Mouse (Mus musculus): ENCODE measurements around the gene Zfp948. TPM values are rescaled to one million over a fixed set of nuclear protein-coding genes. Genes with fewer than 3 reads are reported as not detected.

The Zfp948 gene
- polyA plus RNA-seq, 1 experiment = 0.44 TPM

GRCm38 (mm10) chr17:21533961-21534360 lies 32.8 kb upstream of the Zfp948 start:
- WGBS = 100% methylated on average over 1 of the region's 1 CpGs

GRCm38 (mm10) chr17:21534460-21535095 lies 32.2 kb upstream of the Zfp948 start:
- Histone ChIP-seq H3K4me1 (replicated peaks; ENCODE audit: control insufficient read depth, insufficient read depth, low read length) (peaks cover 18% of the 10 kb centered on the region), H3K27ac (ENCODE audit: control insufficient read depth, insufficient read depth, low read length) (peak overlapping the region; percentile 20; the same call in 1 of the 2 replicates), H3K36me3 (ENCODE audit: control insufficient read depth, insufficient read depth, low read length) (no peaks in the 10 kb centered on the region), H3K27me3 (ENCODE audit: control insufficient read depth, insufficient read depth, low read length) (no peaks in the 10 kb centered on the region), H3K4me3 (ENCODE audit: control insufficient read depth, insufficient read depth, low read length) (no peak overlapping the region)
- TF ChIP-seq POLR2A (IDR thresholded peaks at IDR 0.05; ENCODE audit: control insufficient read depth, extremely low read depth, insufficient read depth, low read length, poor library complexity) = no peak
- TF ChIP-seq CTCF (IDR thresholded peaks at IDR 0.05; ENCODE audit: borderline replicate concordance, control insufficient read depth, extremely low read depth, insufficient read depth, low read length, poor library complexity) = no peak
- DNase-seq = peak; percentile 48
- 3% methylated on average over 4 of the region's 4 CpGs for WGBS

More at GRCm38 (mm10) chr17:21533961-21534360, 32.8 kb upstream of the Zfp948 start:
- TF ChIP-seq POLR2A (IDR thresholded peaks at IDR 0.05; ENCODE audit: control insufficient read depth, extremely low read depth, insufficient read depth, low read length, poor library complexity) = no peak
- no peak for TF ChIP-seq CTCF (IDR thresholded peaks at IDR 0.05; ENCODE audit: borderline replicate concordance, control insufficient read depth, extremely low read depth, insufficient read depth, low read length, poor library complexity)
- Histone ChIP-seq H3K4me1 (replicated peaks; ENCODE audit: control insufficient read depth, insufficient read depth, low read length) (peaks cover 18% of the 10 kb centered on the region), H3K36me3 (ENCODE audit: control insufficient read depth, insufficient read depth, low read length) (no peaks in the 10 kb centered on the region), H3K27ac (ENCODE audit: control insufficient read depth, insufficient read depth, low read length) (no peak overlapping the region), H3K4me3 (ENCODE audit: control insufficient read depth, insufficient read depth, low read length) (no peak overlapping the region), H3K27me3 (ENCODE audit: control insufficient read depth, insufficient read depth, low read length) (no peaks in the 10 kb centered on the region)
- DNase-seq = no peak

GRCm38 (mm10) chr17:21535096-21536001 lies 31.5 kb upstream of the Zfp948 start, which contains the start of gene Zfp52:
Gene Zfp52, plus strand, starts transcription at chr17:21535539.
- H3K36me3 ChIP-seq (ENCODE audit: control insufficient read depth, insufficient read depth, low read length) = no peaks in the 10 kb centered on the region
- DNase-seq = peak; percentile 68
- no peaks in the 10 kb centered on the region for H3K27me3 ChIP-seq (ENCODE audit: control insufficient read depth, insufficient read depth, low read length)
- no peak for TF ChIP-seq POLR2A (IDR thresholded peaks at IDR 0.05; ENCODE audit: control insufficient read depth, extremely low read depth, insufficient read depth, low read length, poor library complexity)
- no peak for TF ChIP-seq CTCF (IDR thresholded peaks at IDR 0.05; ENCODE audit: borderline replicate concordance, control insufficient read depth, extremely low read depth, insufficient read depth, low read length, poor library complexity)
- H3K27ac ChIP-seq (ENCODE audit: control insufficient read depth, insufficient read depth, low read length) = peak within 1 kb of the TSS; percentile 67
- peaks cover 18% of the 10 kb centered on the region for H3K4me1 ChIP-seq (replicated peaks; ENCODE audit: control insufficient read depth, insufficient read depth, low read length)
- WGBS = under 1% methylated on average over 21 of the region's 21 CpGs
- H3K4me3 ChIP-seq (ENCODE audit: control insufficient read depth, insufficient read depth, low read length) = peak within 1 kb of the TSS; percentile 48

DNA sequence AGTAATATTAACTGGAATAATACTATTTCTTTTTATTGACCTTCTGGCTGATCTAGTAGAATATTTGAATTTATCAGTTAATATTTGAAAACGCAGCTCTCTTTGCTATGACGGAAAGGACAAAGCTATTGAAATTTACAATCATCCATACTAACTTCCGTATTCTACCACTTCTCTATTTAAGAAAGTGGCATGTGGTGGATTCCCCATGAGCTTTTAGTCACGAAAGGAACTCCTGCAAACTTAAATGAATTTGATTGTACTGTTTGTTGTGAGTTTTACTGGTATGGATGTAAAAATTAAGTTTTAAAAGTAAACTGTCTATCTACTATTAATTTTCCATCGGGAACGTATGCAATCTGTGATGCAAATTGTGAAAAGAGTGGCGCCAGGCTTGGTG lies 30.7 kb upstream of the Zfp948 start:
- H3K4me1 ChIP-seq (replicated peaks; ENCODE audit: control insufficient read depth, insufficient read depth, low read length) = peaks cover 18% of the 10 kb centered on the region
- H3K36me3 ChIP-seq (ENCODE audit: control insufficient read depth, insufficient read depth, low read length) = no peaks in the 10 kb centered on the region
- H3K27me3 ChIP-seq (ENCODE audit: control insufficient read depth, insufficient read depth, low read length) = no peaks in the 10 kb centered on the region
- peak overlapping the region; percentile 48; the same call in 1 of the 2 replicates for H3K4me3 ChIP-seq (ENCODE audit: control insufficient read depth, insufficient read depth, low read length)
- DNase-seq = no peak
- 34% methylated on average over 7 of the region's 7 CpGs for WGBS
- no peak overlapping the region; the same call in 1 of the 2 replicates for H3K27ac ChIP-seq (ENCODE audit: control insufficient read depth, insufficient read depth, low read length)
- TF ChIP-seq POLR2A (IDR thresholded peaks at IDR 0.05; ENCODE audit: control insufficient read depth, extremely low read depth, insufficient read depth, low read length, poor library complexity) (no peak), CTCF (IDR thresholded peaks at IDR 0.05; ENCODE audit: borderline replicate concordance, control insufficient read depth, extremely low read depth, insufficient read depth, low read length, poor library complexity) (no peak)

GRCm38 (mm10) chr17:21536676-21537075 lies 30.1 kb upstream of the Zfp948 start:
- Histone ChIP-seq H3K27ac (ENCODE audit: control insufficient read depth, insufficient read depth, low read length) (no peak overlapping the region), H3K4me3 (ENCODE audit: control insufficient read depth, insufficient read depth, low read length) (no peak overlapping the region), H3K4me1 (replicated peaks; ENCODE audit: control insufficient read depth, insufficient read depth, low read length) (peaks cover 17% of the 10 kb centered on the region), H3K36me3 (ENCODE audit: control insufficient read depth, insufficient read depth, low read length) (no peaks in the 10 kb centered on the region), H3K27me3 (ENCODE audit: control insufficient read depth, insufficient read depth, low read length) (no peaks in the 10 kb centered on the region)
- no peak for TF ChIP-seq POLR2A (IDR thresholded peaks at IDR 0.05; ENCODE audit: control insufficient read depth, extremely low read depth, insufficient read depth, low read length, poor library complexity)
- TF ChIP-seq CTCF (IDR thresholded peaks at IDR 0.05; ENCODE audit: borderline replicate concordance, control insufficient read depth, extremely low read depth, insufficient read depth, low read length, poor library complexity) = no peak
- 75% methylated on average over 2 of the region's 2 CpGs for WGBS
- DNase-seq = no peak

- WGBS = 95% methylated on average over 2 of the region's 2 CpGs
- Histone ChIP-seq H3K36me3 (ENCODE audit: control insufficient read depth, insufficient read depth, low read length) (peaks cover 3% of the 10 kb centered on the region; the same call in 1 of the 2 replicates), H3K27ac (ENCODE audit: control insufficient read depth, insufficient read depth, low read length) (no peak overlapping the region), H3K4me3 (ENCODE audit: control insufficient read depth, insufficient read depth, low read length) (no peak overlapping the region), H3K27me3 (ENCODE audit: control insufficient read depth, insufficient read depth, low read length) (no peaks in the 10 kb centered on the region), H3K4me1 (replicated peaks; ENCODE audit: control insufficient read depth, insufficient read depth, low read length) (no peaks in the 10 kb centered on the region)
- DNase-seq = no peak
- TF ChIP-seq CTCF (IDR thresholded peaks at IDR 0.05; ENCODE audit: borderline replicate concordance, control insufficient read depth, extremely low read depth, insufficient read depth, low read length, poor library complexity) (no peak), POLR2A (IDR thresholded peaks at IDR 0.05; ENCODE audit: control insufficient read depth, extremely low read depth, insufficient read depth, low read length, poor library complexity) (no peak)
Measured at GRCm38 (mm10) chr17:21557831-21558230, 9.0 kb upstream of the Zfp948 start.

Data from thymus, adult 2 months (tissue).